Mouse (Mus musculus) cerebellum, postnatal 14 days (tissue): Measurements from ENCODE around the gene Tiam2.

Experiments used
- DNase-seq, 2 experiments: peaks; one replicate each; pipeline ENCODE4 v3.0.0; 2021; ENCODE audit warnings: mixed read lengths in 2 of 2

The Tiam2 gene

GRCm38 (mm10) chr17:3326148-3326902 lies at the start of gene Tiam2:
TSS of gene Tiam2 (plus strand) at chr17:3326573.
- DNase-seq: peak; percentile 45 to 58

- no peak for DNase-seq
Observed at GRCm38 (mm10) chr17:3280321-3280720, 46.1 kb upstream of the Tiam2 start.

- DNase-seq: no peak
Observed at GRCm38 (mm10) chr17:3281939-3282338, 44.4 kb upstream of the Tiam2 start.

GRCm38 (mm10) chr17:3285030-3285671 lies 41.2 kb upstream of the Tiam2 start:
- DNase-seq: peak; percentile 64 to 74

- no peak for DNase-seq
Observed at GRCm38 (mm10) chr17:3286123-3286825, 40.1 kb upstream of the Tiam2 start.

GRCm38 (mm10) chr17:3288341-3288740 lies 38.0 kb upstream of the Tiam2 start:
- DNase-seq: peak; percentile 75 to 78

- DNase-seq: no peak
Observed at GRCm38 (mm10) chr17:3295097-3295496, 31.3 kb upstream of the Tiam2 start.

GRCm38 (mm10) chr17:3299487-3299886 lies 26.9 kb upstream of the Tiam2 start:
- DNase-seq: no peak

GRCm38 (mm10) chr17:3305926-3306325 lies 20.4 kb upstream of the Tiam2 start:
- DNase-seq: no peak

GRCm38 (mm10) chr17:3313711-3314624 lies 12.4 kb upstream of the Tiam2 start:
- peak; percentile 71 to 81 for DNase-seq

GRCm38 (mm10) chr17:3314625-3315020 lies 11.8 kb upstream of the Tiam2 start:
- no peak for DNase-seq

GRCm38 (mm10) chr17:3315581-3315980 lies 10.8 kb upstream of the Tiam2 start:
- DNase-seq: no peak

GRCm38 (mm10) chr17:3326903-3327279 lies 518 bp downstream of the Tiam2 start:
- no peak for DNase-seq

- DNase-seq: no peak
Observed at GRCm38 (mm10) chr17:3327335-3327734, 962 bp downstream of the Tiam2 start.

GRCm38 (mm10) chr17:3328820-3329219 lies 2.4 kb downstream of the Tiam2 start:
- no peak for DNase-seq

GRCm38 (mm10) chr17:3329429-3329828 lies 3.1 kb downstream of the Tiam2 start:
- no peak for DNase-seq

- peak; percentile 91 to 93 for DNase-seq
Observed at GRCm38 (mm10) chr17:3331721-3332461, 5.5 kb downstream of the Tiam2 start.

- DNase-seq: no peak
Observed at GRCm38 (mm10) chr17:3336161-3336739, 9.9 kb downstream of the Tiam2 start.

GRCm38 (mm10) chr17:3336887-3337524 lies 10.6 kb downstream of the Tiam2 start:
- DNase-seq: peak in 1 of 2 experiments; percentile 42

- DNase-seq: no peak
Observed at GRCm38 (mm10) chr17:3337525-3337888, 11.1 kb downstream of the Tiam2 start.

GRCm38 (mm10) chr17:3338821-3339220 lies 12.4 kb downstream of the Tiam2 start:
- peak in 1 of 2 experiments; percentile 16 for DNase-seq
